Mouse (Mus musculus): ENCODE data around the gene Zfp131.

The Zfp131 gene

GRCm38 (mm10) chr13:119755141-119755547 lies 35.5 kb downstream of the Zfp131 start:
- no peak for DNase-seq (ENCODE audit: low read depth, low spot score)

GRCm38 (mm10) chr13:119754635-119755020 lies 36.1 kb downstream of the Zfp131 start:
- DNase-seq (ENCODE audit: low read depth, low spot score), result no peak

GRCm38 (mm10) chr13:119753859-119754634 lies 36.6 kb downstream of the Zfp131 start:
- DNase-seq (ENCODE audit: low read depth, low spot score), result no peak

- no peak for DNase-seq (ENCODE audit: low read depth, low spot score)
Observed at GRCm38 (mm10) chr13:119746930-119747329, 43.8 kb downstream of the Zfp131 start.

GRCm38 (mm10) chr13:119743470-119743869 lies 47.2 kb downstream of the Zfp131 start:
- no peak for DNase-seq (ENCODE audit: low read depth, low spot score)

- DNase-seq (ENCODE audit: low read depth, low spot score), result no peak
Observed at GRCm38 (mm10) chr13:119742711-119743415, 47.8 kb downstream of the Zfp131 start.

GRCm38 (mm10) chr13:119741390-119742237 lies 49.1 kb downstream of the Zfp131 start:
- DNase-seq (ENCODE audit: low read depth, low spot score), result no peak

- DNase-seq (ENCODE audit: low read depth, low spot score), result no peak
Observed at GRCm38 (mm10) chr13:119731448-119731847, 59.2 kb downstream of the Zfp131 start.

GRCm38 (mm10) chr13:119729406-119729805 lies 61.3 kb downstream of the Zfp131 start:
- no peak for DNase-seq (ENCODE audit: low read depth, low spot score)

- no peak for DNase-seq (ENCODE audit: low read depth, low spot score)
Observed at GRCm38 (mm10) chr13:119727608-119728387, 62.9 kb downstream of the Zfp131 start.

- no peak for DNase-seq (ENCODE audit: low read depth, low spot score)
Observed at GRCm38 (mm10) chr13:119724541-119724940, 66.1 kb downstream of the Zfp131 start.

- no peak for DNase-seq (ENCODE audit: low read depth, low spot score)
Observed at GRCm38 (mm10) chr13:119723368-119723767, 67.3 kb downstream of the Zfp131 start.

- no peak for DNase-seq (ENCODE audit: low read depth, low spot score)
Observed at GRCm38 (mm10) chr13:119722447-119722846, 68.2 kb downstream of the Zfp131 start.

- DNase-seq (ENCODE audit: low read depth, low spot score), result no peak
Observed at GRCm38 (mm10) chr13:119716105-119716504, 74.6 kb downstream of the Zfp131 start.

Measured in c-Kit-negative CD71-positive TER-119-positive erythroid progenitor cells, embryonic 14.5 days (primary cell).